Comparison of ENCODE assay signal across 8 mouse cellular contexts in genomic region chr12:80132250-80133003, GRCm38 (mm10). TPM values are rescaled to one million over a fixed set of nuclear protein-coding genes. Genes with fewer than 3 reads are reported as not detected.
A peak's percentile ranks its signal among the peaks of the same experiment; 100 is the strongest.
DNase-seq lines count a peak whose midpoint lies in the region; ATAC-seq lines count a peak whose summit lies in the region.

No protein-coding gene starts in this region.

- H3K27me3 ChIP-seq in embryonic facial prominence, embryonic 13.5 days: no peaks in the 10 kb centered on the region
- H3K27me3 ChIP-seq in liver, embryonic 12.5 days (replicated peaks): no peaks in the 10 kb centered on the region
- H3K27me3 ChIP-seq in splenic B cell, adult 2 months (ENCODE audit: control insufficient read depth, insufficient read depth, low read length, poor library complexity, severe bottlenecking): no peaks in the 10 kb centered on the region

- peak overlapping the region; percentile 86 for H3K4me2 ChIP-seq in embryonic facial prominence, embryonic 13.5 days
- H3K4me2 ChIP-seq in liver, embryonic 12.5 days: peak overlapping the region; percentile 80

- no peaks in the 10 kb centered on the region for H3K9me3 ChIP-seq in embryonic facial prominence, embryonic 13.5 days
- no peaks in the 10 kb centered on the region for H3K9me3 ChIP-seq in liver, embryonic 12.5 days (replicated peaks)

- H3K27ac ChIP-seq in embryonic facial prominence, embryonic 13.5 days: peak overlapping the region; percentile 97
- H3K27ac ChIP-seq in liver, embryonic 12.5 days: peak overlapping the region; percentile 86

- H3K36me3 ChIP-seq in embryonic facial prominence, embryonic 13.5 days: no peaks in the 10 kb centered on the region
- 0 out of 2 replicates have a peak, but pooled peaks cover under 1% of the 10 kb centered on the region for H3K36me3 ChIP-seq in liver, embryonic 12.5 days
- H3K36me3 ChIP-seq in splenic B cell, adult 2 months (ENCODE audit: control insufficient read depth, insufficient read depth, low read length, poor library complexity, severe bottlenecking): no peaks in the 10 kb centered on the region; the same call in 1 of the 2 replicates

- peak; percentile 73 for DNase-seq in 3T3-L1 (ENCODE audit: low read depth, low spot score)
- DNase-seq in adrenal gland, postnatal 14 days: peak; percentile 93
- DNase-seq in heart, adult 9 months (ENCODE audit: low spot score in 2 of 2): peak; percentile 87 to 93
- peak; percentile 95 for DNase-seq in kidney, adult 9 months
- peak; percentile 86 for DNase-seq in naive thymus-derived CD4-positive, alpha-beta T cell, adult 2 months (ENCODE audit: low read depth)
- DNase-seq in splenic B cell, adult 2 months (ENCODE audit: low read depth, low spot score): peak; percentile 90

- H3K4me1 ChIP-seq in embryonic facial prominence, embryonic 13.5 days: peaks cover 33% of the 10 kb centered on the region
- H3K4me1 ChIP-seq in liver, embryonic 12.5 days: peaks cover 40% of the 10 kb centered on the region

- ATAC-seq in embryonic facial prominence, embryonic 13.5 days (ENCODE audit: insufficient number of reproducible peaks, insufficient read depth, low FRiP score, low TSS enrichment, low read depth): peak; percentile 80; the same call in 1 of the 2 replicates
- peak; percentile 87 for ATAC-seq in liver, embryonic 12.5 days

- H3K9ac ChIP-seq in embryonic facial prominence, embryonic 13.5 days: peak overlapping the region; percentile 91
- peak overlapping the region; percentile 80 for H3K9ac ChIP-seq in liver, embryonic 12.5 days

- H3K4me3 ChIP-seq in embryonic facial prominence, embryonic 13.5 days: peak overlapping the region; percentile 57
- H3K4me3 ChIP-seq in liver, embryonic 12.5 days: peak overlapping the region; percentile 68

- WGBS in embryonic facial prominence, embryonic 13.5 days: under 1% methylated on average over 65 of the region's 66 CpGs
- 2% methylated on average over 63 of the region's 66 CpGs for WGBS in liver, embryonic 12.5 days (ENCODE audit: insufficient replicate concordance)

RNA-seq across cellular contexts. Expression of gene Zfp36l1, which starts 19.6 kb away (rescaled TPM):
- total RNA-seq in adrenal gland, postnatal 14 days (2021): 197 and 204 TPM in 2 replicates
- 149 and 151 TPM in 2 replicates for polyA plus RNA-seq in embryonic facial prominence, embryonic 13.5 days (2015; fragmentation: Nextera tagmentation; extraction: Ambion mirVana)
- 23.9 and 24.2 TPM in 2 replicates for polyA plus RNA-seq in liver, embryonic 12.5 days (2016; fragmentation: Nextera tagmentation; extraction: Ambion mirVana)

Comparison
In these comparisons a context has a peak if more than half of its experiments do, and no peak if none do; other contexts are left out.
1. Peak in every context shown above with its lines: DNase-seq, ATAC-seq, H3K4me3 ChIP-seq and H3K27ac ChIP-seq.